Mouse (Mus musculus) midbrain, postnatal 0 days (tissue): Measurements from ENCODE around the gene Rere. TPM values are rescaled to one million over a fixed set of nuclear protein-coding genes. Genes with fewer than 3 reads are reported as not detected.
"Not testable (repeated sequence)": the region's sequence is repeated elsewhere in the genome, so short reads cannot be mapped to it uniquely, and the experiment has no call there.

Experiments
- ATAC-seq: fragments of 200-750 bp; cut with Nextera tagmentation; 2 replicates; pipeline ENCODE4 v1.8.0; 2017; ENCODE audit warnings: moderate number of reproducible peaks, mild to moderate bottlenecking, moderate TSS enrichment, moderate library complexity; ENCODE audit not compliant: low FRiP score
- DNase-seq: peaks from one replicate; pipeline ENCODE4 v3.0.0-alpha.2; 2015; ENCODE audit warnings: low spot score
- H3K27ac ChIP-seq: fragments of 300-500 bp; sonication (generic); 2 replicates; pipeline ENCODE4 v1.5.1; 2014; ENCODE audit warnings: low read depth, mild to moderate bottlenecking, low read length, mixed read lengths
- H3K27me3 ChIP-seq: fragments of 300-500 bp; sonication (generic); 2 replicates; pipeline ENCODE4 v1.6.1; 2014; ENCODE audit warnings: low read length, control low read depth, mixed read lengths; ENCODE audit not compliant: insufficient read depth
- H3K36me3 ChIP-seq: fragments of 300-500 bp; sonication (generic); 2 replicates; pipeline ENCODE4 v1.6.1; 2014; ENCODE audit warnings: low read length, control low read depth, mixed read lengths; ENCODE audit not compliant: insufficient read depth
- H3K4me1 ChIP-seq: fragments of 300-500 bp; sonication (generic); 2 replicates; pipeline ENCODE4 v1.6.1; 2014; ENCODE audit warnings: mild to moderate bottlenecking, control low read depth, antibody characterized with exemption, low read length, mixed read lengths; ENCODE audit not compliant: insufficient read depth
- H3K4me2 ChIP-seq: fragments of 300-500 bp; sonication (generic); 2 replicates; pipeline ENCODE4 v1.6.1; 2014; ENCODE audit warnings: low read depth, mild to moderate bottlenecking, low read length, mixed read lengths; ENCODE audit not compliant: poor library complexity, severe bottlenecking
- H3K4me3 ChIP-seq: fragments of 300-500 bp; sonication (generic); 2 replicates; pipeline ENCODE4 v1.5.1; 2014; ENCODE audit warnings: low read depth, mild to moderate bottlenecking, low read length, moderate library complexity
- H3K9ac ChIP-seq: fragments of 300-500 bp; sonication (generic); replicated peaks from 2 replicates; pipeline ENCODE4 v1.6.1; 2014; ENCODE audit warnings: mild to moderate bottlenecking, low read length, moderate library complexity, mixed read lengths; ENCODE audit not compliant: poor library complexity, severe bottlenecking
- H3K9me3 ChIP-seq: fragments of 300-500 bp; sonication (generic); 2 replicates; pipeline ENCODE4 v1.6.1; 2016; ENCODE audit warnings: low read length, control low read depth
- CTCF ChIP-seq: IDR thresholded peaks from 2 replicates; pipeline ENCODE4 v1.5.1; 2016; ENCODE audit warnings: antibody characterized with exemption, mild to moderate bottlenecking
- WGBS: fragments of 180-500 bp; shearing (Covaris S2); extraction: QIAGEN DNeasy Blood & Tissue Kit; methylation state at CpG from one replicate; pipeline ENCODE4 v1.1.7; 2014; 5-methylcytosine and 5-hydroxymethylcytosine counted together
- polyA plus RNA-seq: library from polyadenylated mRNA; unstranded; fragments of >200 nt; fragmentation: Nextera tagmentation; extraction: Ambion mirVana; gene quantifications from 2 replicates; pipeline ENCODE4 v1.2.1, GENCODE M21; 2015
- total RNA-seq: library from RNA; depleted of rRNA; stranded (reverse); fragments of >200 nt; gene quantifications from 2 replicates; pipeline ENCODE4 v1.2.3, GENCODE M21; 2014

Gene Rere
- total and polyA plus RNA-seq, 2 experiments from 2014 or later: 22.7 to 36.8 TPM

DNA sequence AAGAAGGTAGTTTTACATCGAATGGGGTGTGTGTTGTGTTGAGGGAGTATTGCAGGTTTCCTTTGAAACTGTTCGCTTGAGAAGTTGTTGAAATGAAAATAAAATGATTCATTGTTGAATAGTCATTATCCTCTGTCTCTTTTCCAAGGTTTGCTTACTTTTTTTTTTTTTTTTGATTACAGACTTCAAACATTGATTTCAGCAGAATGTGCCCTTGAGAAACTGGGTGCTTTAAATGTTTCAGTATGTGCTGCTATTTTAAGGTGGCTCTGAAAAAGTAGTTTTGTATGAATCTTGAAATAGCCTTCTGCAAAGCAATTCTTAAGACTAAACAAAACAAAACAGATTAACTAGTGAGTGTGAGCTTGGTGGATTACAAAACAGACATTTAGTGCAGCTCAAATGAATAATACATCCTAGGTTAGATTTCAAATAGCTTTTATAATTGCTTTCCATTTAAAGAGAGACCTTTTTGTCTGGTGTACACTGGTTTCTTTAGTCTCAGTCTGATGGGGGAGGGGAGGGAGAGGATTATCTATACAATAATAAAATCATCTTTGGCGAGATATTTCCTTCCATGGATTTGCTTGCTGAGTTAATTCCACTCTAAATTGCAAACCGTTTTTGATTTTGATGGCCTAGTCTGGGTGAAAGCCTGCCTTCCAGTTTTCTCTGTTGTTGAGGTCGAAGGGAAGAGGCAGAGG lies 1.3 kb downstream of the Rere start:
- TF ChIP-seq CTCF: no peak
- 5% methylated on average over 5 of the region's 5 CpGs for WGBS
- ATAC-seq (no peak), DNase-seq (no peak)
- Histone ChIP-seq H3K9ac (peak overlapping the region; percentile 94), H3K36me3 (no peaks in the 10 kb centered on the region), H3K27me3 (no peaks in the 10 kb centered on the region), H3K4me2 (peak overlapping the region; percentile 60), H3K4me1 (no peaks in the 10 kb centered on the region; the same call in 1 of the 2 replicates), H3K9me3 (no peaks in the 10 kb centered on the region), H3K4me3 (peak overlapping the region; percentile 99), H3K27ac (peak overlapping the region; percentile 94)

DNA sequence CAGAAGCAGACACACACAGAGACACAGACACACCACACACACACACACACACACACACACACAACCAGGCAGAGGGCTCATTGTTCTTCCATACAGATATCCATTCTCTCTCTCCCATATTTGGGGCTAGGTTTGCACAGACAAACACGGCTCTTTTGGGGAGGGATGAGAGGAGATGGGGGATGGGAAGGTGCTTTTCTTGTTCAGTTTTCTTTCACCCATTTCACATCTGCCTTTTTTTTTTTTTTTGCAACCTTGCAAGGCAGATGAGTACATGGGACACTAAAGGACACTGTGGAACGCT lies 1.8 kb downstream of the Rere start:
- Histone ChIP-seq H3K4me3 (peak overlapping the region; percentile 99), H3K27ac (peak overlapping the region; percentile 94), H3K27me3 (no peaks in the 10 kb centered on the region), H3K9me3 (no peaks in the 10 kb centered on the region), H3K4me2 (peak overlapping the region; percentile 60), H3K9ac (peak overlapping the region; percentile 94), H3K4me1 (no peaks in the 10 kb centered on the region; the same call in 1 of the 2 replicates), H3K36me3 (no peaks in the 10 kb centered on the region)
- DNase-seq (no peak), ATAC-seq (no peak)
- WGBS: 0% methylated on average over 2 of the region's 2 CpGs
- no peak for TF ChIP-seq CTCF

DNA sequence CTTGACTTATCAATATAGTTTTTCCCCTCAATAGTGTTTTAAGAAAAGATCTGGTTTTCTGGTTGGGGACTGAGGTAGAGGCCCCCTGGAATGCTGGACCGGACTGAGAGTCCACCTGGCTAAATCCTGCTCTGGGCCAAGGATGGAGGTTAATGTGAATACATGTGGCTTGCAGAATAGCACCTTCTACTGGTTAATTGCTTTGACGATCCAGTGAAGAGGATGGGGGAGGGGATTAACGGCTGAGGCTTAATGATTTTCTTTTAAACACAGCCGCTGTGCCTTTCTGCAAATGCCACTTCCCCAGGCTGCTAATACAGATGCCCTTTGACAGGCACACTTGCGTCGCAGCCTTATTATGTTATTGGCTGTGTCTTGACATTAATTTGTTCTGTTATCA lies 2.5 kb downstream of the Rere start:
- Histone ChIP-seq H3K9me3 (no peaks in the 10 kb centered on the region), H3K4me3 (peak overlapping the region; percentile 99), H3K4me2 (peak overlapping the region; percentile 60), H3K9ac (peak overlapping the region; percentile 94), H3K4me1 (peaks cover under 1% of the 10 kb centered on the region), H3K36me3 (no peaks in the 10 kb centered on the region), H3K27ac (peak overlapping the region; percentile 94; the same call in 1 of the 2 replicates), H3K27me3 (no peaks in the 10 kb centered on the region)
- ATAC-seq: no peak
- DNase-seq: peak; percentile 82
- 2% methylated on average over 6 of the region's 6 CpGs for WGBS
- peak; percentile 70 for TF ChIP-seq CTCF

DNA sequence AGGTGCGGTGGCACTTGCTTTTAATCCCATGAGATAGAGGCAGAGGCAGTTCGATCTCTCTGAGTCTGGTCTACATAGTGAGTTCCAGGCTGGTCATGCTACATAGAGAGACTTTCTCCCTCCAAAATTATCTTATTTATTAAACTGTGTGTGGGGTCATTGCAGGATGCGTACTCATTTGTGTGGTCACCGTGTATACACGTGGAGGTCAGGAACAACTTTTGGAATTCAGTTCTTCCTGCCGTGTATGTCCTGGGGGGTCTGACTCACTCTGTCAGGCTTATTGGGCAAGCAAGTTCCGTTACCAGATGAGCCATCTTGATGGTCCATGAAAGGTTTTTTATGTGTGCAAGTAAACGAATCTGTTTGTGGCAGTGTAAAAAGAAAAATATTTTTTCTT lies 5.5 kb downstream of the Rere start:
- H3K4me1 ChIP-seq: peaks cover 6% of the 10 kb centered on the region; the same call in 1 of the 2 replicates
- H3K27me3 ChIP-seq: no peaks in the 10 kb centered on the region
- ATAC-seq (no peak), DNase-seq (no peak)
- no peaks in the 10 kb centered on the region for H3K36me3 ChIP-seq
- H3K9ac ChIP-seq: no peak overlapping the region
- TF ChIP-seq CTCF: no peak
- H3K9me3 ChIP-seq: no peaks in the 10 kb centered on the region
- no peak overlapping the region for H3K4me2 ChIP-seq
- WGBS: 86% methylated on average over 8 of the region's 8 CpGs
- H3K4me3 ChIP-seq: no peak overlapping the region
- no peak overlapping the region for H3K27ac ChIP-seq

DNA sequence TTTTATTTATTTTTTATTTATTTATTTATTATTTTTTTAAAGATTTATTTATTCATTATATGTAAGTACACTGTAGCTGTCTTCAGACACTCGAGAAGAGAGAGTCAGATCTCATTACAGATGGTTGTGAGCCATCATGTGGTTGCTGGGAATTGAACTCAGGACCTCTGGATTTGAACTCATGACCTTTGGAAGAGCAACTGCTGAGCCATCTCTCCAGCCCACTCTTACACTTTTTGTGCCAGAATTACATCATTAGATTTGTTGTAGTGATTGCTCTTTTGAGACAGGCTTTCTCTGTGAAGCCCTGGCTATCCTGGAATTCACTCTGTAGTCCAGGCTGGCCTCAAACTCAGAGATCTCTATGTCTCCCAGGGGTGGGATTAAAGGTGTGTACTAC lies 6.0 kb downstream of the Rere start:
- not testable (repeated sequence) for ATAC-seq, H3K4me1 ChIP-seq
- WGBS: 79% methylated on average over 1 of the region's 1 CpGs

DNA sequence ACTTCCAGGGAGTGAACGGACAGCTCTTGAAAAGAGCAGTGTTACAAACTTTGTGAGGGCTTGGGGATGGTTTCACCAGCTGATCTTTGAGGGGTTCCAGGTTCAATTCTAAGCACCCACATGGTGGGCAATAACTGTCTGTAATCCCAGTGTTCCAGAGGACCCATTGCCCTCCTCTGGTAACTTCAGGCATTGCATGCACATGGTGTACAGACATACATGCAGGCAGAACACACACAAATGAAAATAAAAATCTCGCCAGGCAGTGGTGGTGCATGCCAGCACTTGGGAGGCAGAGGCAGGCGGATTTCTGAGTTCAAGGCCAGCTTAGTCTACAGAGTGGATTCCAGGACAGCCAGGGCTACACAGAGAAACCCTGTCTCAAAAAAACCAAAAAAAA lies 10.5 kb downstream of the Rere start:
- Histone ChIP-seq H3K27me3 (no peaks in the 10 kb centered on the region), H3K4me3 (no peak overlapping the region), H3K4me2 (no peak overlapping the region), H3K9me3 (no peaks in the 10 kb centered on the region), H3K36me3 (no peaks in the 10 kb centered on the region), H3K9ac (no peak overlapping the region), H3K27ac (no peak overlapping the region), H3K4me1 (peaks cover 6% of the 10 kb centered on the region; the same call in 1 of the 2 replicates)
- 96% methylated on average over 3 of the region's 3 CpGs for WGBS
- peak; percentile 42 for TF ChIP-seq CTCF
- ATAC-seq (no peak), DNase-seq (no peak)

More for the DNA sequence above, 6.0 kb downstream of the Rere start:
- H3K4me3 ChIP-seq, H3K9ac ChIP-seq, H3K27ac ChIP-seq, H3K27me3 ChIP-seq, DNase-seq, H3K9me3 ChIP-seq, H3K4me2 ChIP-seq, H3K36me3 ChIP-seq: not testable (repeated sequence)
